Mouse (Mus musculus) liver, embryonic 14.5 days (tissue): Measurements from ENCODE around the gene Nr1h5. TPM values are rescaled to one million over a fixed set of nuclear protein-coding genes. Genes with fewer than 3 reads are reported as not detected.

Experiments
- ATAC-seq: fragments of 200-750 bp; cut with Nextera tagmentation; 2 replicates; pipeline ENCODE4 v1.8.0; 2017; ENCODE audit warnings: moderate number of reproducible peaks, mild to moderate bottlenecking, moderate library complexity; ENCODE audit not compliant: insufficient read depth
- DNase-seq, 3 experiments: peaks; one replicate each; pipeline ENCODE4 v3.0.0-alpha.2; 2012 to 2013; ENCODE audit warnings: low read depth in 3 of 3, low spot score in 3 of 3
- H3K27ac ChIP-seq: fragments of 300-500 bp; sonication (generic); 2 replicates; pipeline ENCODE4 v1.5.1; 2014; ENCODE audit warnings: moderate library complexity, mild to moderate bottlenecking, control low read depth, inconsistent platforms
- H3K27me3 ChIP-seq: fragments of 300-500 bp; sonication (generic); 2 replicates; pipeline ENCODE4 v1.6.1; 2014; ENCODE audit warnings: mild to moderate bottlenecking, low read length, moderate library complexity; ENCODE audit not compliant: control insufficient read depth, insufficient read depth
- H3K36me3 ChIP-seq: fragments of 300-500 bp; sonication (generic); replicated peaks from 2 replicates; pipeline ENCODE4 v1.6.1; 2014; ENCODE audit warnings: low read depth; ENCODE audit not compliant: control insufficient read depth, insufficient read depth
- H3K4me1 ChIP-seq, 2 experiments: fragments of 200-500 bp in 1 of 2; fragments of 300-500 bp in 1 of 2; sonication (generic) in 1 of 2; replicated peaks; 2 replicates each; pipeline ENCODE4 v1.6.1; 2012 to 2014; ENCODE audit warnings: antibody characterized with exemption in 1 of 2, inconsistent platforms in 1 of 2, low read length in 1 of 2; ENCODE audit not compliant: control insufficient read depth in 2 of 2, insufficient read depth in 2 of 2
- H3K4me2 ChIP-seq: fragments of 300-500 bp; sonication (generic); 2 replicates; pipeline ENCODE4 v1.6.1; 2014; ENCODE audit warnings: low read depth, mild to moderate bottlenecking, control low read depth, moderate library complexity
- H3K4me3 ChIP-seq, 2 experiments: fragments of 200-500 bp in 1 of 2; fragments of 300-500 bp in 1 of 2; sonication (generic) in 1 of 2; 2 replicates each; pipeline ENCODE4 v1.5.1; 2012 to 2014; ENCODE audit warnings: low read depth in 2 of 2, low read length in 2 of 2, mild to moderate bottlenecking in 2 of 2, control low read depth in 1 of 2, inconsistent platforms in 1 of 2, moderate library complexity in 1 of 2; ENCODE audit not compliant: insufficient read depth in 1 of 2
- H3K9ac ChIP-seq: fragments of 300-500 bp; sonication (generic); replicated peaks from 2 replicates; pipeline ENCODE4 v1.6.1; 2014; ENCODE audit warnings: mild to moderate bottlenecking, control low read depth, moderate library complexity
- H3K9me3 ChIP-seq: fragments of 300-500 bp; sonication (generic); 2 replicates; pipeline ENCODE4 v1.6.1; 2016; ENCODE audit warnings: low read length, mixed read lengths; ENCODE audit not compliant: control insufficient read depth
- CTCF ChIP-seq: IDR thresholded peaks from 2 replicates; pipeline ENCODE4 v1.5.1; 2016; ENCODE audit warnings: antibody characterized with exemption, low read depth, control low read depth
- EP300 ChIP-seq: IDR thresholded peaks from 2 replicates; pipeline ENCODE4 v1.6.1; 2016; ENCODE audit warnings: antibody characterized with exemption, low read depth
- WGBS: fragments of 180-500 bp; shearing (Covaris S2); extraction: QIAGEN DNeasy Blood & Tissue Kit; methylation state at CpG from one replicate; pipeline ENCODE4 v1.1.7; 2014; ENCODE audit not compliant: insufficient replicate concordance; 5-methylcytosine and 5-hydroxymethylcytosine counted together
- polyA plus RNA-seq, 2 experiments: library from polyadenylated mRNA; depleted of rRNA in 1 of 2; stranded (reverse) in 1 of 2; unstranded in 1 of 2; fragments of >200 nt; fragmentation: Nextera tagmentation in 1 of 2; extraction: Ambion mirVana in 1 of 2; gene quantifications; 2 replicates each; pipeline versions ENCODE4 v1.2.1 to v1.2.3; 2012 to 2014

Nr1h5 gene
- polyA plus RNA-seq, 2 experiments: 1.9 to 4.6 TPM

DNA sequence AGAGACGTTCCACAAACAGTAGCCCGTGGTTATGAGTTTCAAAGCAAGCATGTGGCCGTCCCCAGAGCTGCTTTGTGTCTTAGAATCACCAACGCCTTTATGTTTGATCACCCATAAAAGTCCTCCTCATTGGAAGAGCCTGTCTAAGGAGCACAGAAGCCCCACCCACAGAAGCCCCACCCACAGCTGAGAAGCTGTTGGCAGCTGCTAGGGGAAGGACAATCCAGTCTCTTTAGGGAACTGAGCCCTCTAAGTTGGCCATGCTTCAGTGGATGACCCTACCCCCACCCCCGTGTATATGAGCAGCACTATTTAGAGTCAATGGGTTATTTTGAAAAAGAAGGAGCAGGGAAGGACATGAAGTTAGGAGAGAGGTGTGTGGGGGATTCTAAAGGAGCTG, 17.1 kb downstream of the Nr1h5 start:
- Histone ChIP-seq H3K4me2 (no peak overlapping the region), H3K9me3 (no peaks in the 10 kb centered on the region), H3K9ac (no peak overlapping the region), H3K4me1 (no peaks in the 10 kb centered on the region), H3K27me3 (no peaks in the 10 kb centered on the region), H3K27ac (no peak overlapping the region), H3K36me3 (no peaks in the 10 kb centered on the region), H3K4me3 (no peak overlapping the region)
- DNase-seq (no peak), ATAC-seq (no peak)
- WGBS: 46% methylated on average over 5 of the region's 5 CpGs
- TF ChIP-seq EP300 (no peak), CTCF (no peak)

DNA sequence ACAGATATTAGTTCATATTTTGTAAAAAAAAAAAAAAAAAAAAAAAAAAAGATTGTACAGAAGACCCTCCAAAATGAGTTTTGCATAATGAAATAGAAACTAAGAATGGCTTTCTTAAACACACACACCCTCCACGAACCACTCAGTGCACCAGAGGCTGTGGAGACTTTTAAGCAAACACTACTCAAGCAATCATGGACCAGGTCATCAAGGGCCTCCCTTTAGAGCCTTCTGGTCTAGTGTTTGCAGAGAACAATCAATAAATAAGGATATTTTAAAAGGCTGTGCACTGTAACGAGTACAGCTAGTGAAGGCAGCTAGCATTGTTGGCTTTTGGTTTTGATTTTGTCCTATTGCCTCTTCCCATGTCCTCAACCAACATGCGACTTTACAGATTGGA, 17.6 kb downstream of the Nr1h5 start:
- H3K9me3 ChIP-seq: no peaks in the 10 kb centered on the region
- WGBS: 54% methylated on average over 3 of the region's 3 CpGs

DNA sequence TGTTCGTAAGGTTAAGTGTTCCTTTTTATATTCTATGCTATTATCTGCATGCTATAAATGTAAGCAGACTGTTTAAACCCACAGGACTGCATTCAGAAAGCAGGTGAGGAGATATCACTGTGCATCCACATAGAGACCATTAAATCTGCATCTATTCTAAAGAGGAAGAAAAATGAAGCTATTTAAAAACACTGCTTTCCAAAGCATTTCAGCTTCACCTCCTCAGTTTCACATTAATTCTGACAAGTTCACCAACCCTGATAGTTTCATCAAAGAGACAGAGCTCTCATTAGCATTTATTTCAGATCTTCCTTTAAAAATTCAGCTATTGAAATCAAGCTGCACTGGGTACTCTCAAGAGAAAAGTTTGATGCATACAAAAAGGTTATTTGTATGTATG, 25.8 kb downstream of the Nr1h5 start:
- TF ChIP-seq CTCF (no peak), EP300 (no peak)
- Histone ChIP-seq H3K4me3 (no peak overlapping the region), H3K4me1 (no peaks in the 10 kb centered on the region), H3K36me3 (no peaks in the 10 kb centered on the region), H3K9ac (no peak overlapping the region), H3K27me3 (no peaks in the 10 kb centered on the region), H3K27ac (no peak overlapping the region), H3K9me3 (no peaks in the 10 kb centered on the region), H3K4me2 (no peak overlapping the region)
- 83% methylated on average over 1 of the region's 1 CpGs for WGBS
- ATAC-seq (no peak), DNase-seq (no peak)

More for the DNA sequence above, 17.6 kb downstream of the Nr1h5 start:
- Histone ChIP-seq H3K4me2 (no peak overlapping the region), H3K36me3 (no peaks in the 10 kb centered on the region), H3K9ac (no peak overlapping the region), H3K4me1 (no peaks in the 10 kb centered on the region), H3K27ac (no peak overlapping the region), H3K4me3 (no peak overlapping the region), H3K27me3 (no peaks in the 10 kb centered on the region)
- TF ChIP-seq EP300 (no peak), CTCF (no peak)
- ATAC-seq: no peak
- no peak for DNase-seq

DNA sequence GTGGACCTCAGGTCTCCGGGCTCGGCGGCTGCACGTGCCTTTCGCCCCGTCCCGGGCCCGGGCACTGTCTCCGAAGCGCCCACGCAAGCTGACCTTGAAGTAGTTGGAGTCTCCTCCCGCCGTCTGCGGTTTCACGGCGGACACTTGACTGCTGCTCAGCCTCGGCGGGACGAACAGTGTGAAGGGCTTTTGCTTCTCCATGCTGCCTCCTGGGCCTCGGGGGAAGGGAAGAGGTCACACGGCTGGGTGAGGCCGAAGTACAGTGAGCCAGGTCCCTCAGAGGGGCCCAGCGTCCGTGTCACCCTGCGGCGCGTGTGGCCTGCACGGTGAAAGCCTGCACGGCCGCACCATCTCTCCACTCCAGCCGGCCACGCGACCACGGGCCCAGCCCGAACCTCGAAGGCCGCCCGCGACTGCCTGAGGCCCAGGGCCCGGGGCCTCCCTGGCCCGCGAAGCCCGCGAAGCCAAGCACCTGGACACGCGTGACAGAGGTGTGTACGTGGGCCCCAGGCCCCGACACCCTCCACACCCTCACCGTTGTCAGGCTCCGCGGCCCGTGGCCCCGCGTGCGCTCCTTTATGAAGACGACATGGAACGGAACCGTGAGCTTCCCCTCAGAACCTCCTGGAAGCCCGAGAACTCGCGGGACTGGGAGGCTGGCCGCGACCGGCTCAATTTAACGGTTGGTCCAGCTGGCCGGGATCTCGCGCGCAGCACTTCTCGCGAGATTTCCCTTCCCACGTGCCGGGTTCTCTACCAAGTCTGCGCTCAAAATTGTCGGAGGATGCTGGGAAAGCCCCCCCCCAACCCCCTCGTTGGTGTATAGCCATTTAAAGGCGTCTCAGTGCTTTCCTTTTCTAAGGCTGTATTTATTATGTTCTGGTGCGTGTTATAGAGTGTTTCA, 28.2 kb downstream of the Nr1h5 start, which contains the start of gene Sycp1:
Sycp1 (minus strand) TSS at position 650 of the 904 bp plus-strand sequence.
- ATAC-seq: no peak
- Histone ChIP-seq H3K4me3 (no peak within 1 kb of the TSS), H3K4me2 (no peak within 1 kb of the TSS), H3K27me3 (no peaks in the 10 kb centered on the region), H3K9ac (no peak within 1 kb of the TSS), H3K4me1 (no peaks in the 10 kb centered on the region), H3K9me3 (no peaks in the 10 kb centered on the region), H3K27ac (no peak within 1 kb of the TSS), H3K36me3 (no peaks in the 10 kb centered on the region)
- no peak for DNase-seq
- WGBS: 83% methylated on average over 78 of the region's 78 CpGs
- TF ChIP-seq CTCF (no peak), EP300 (no peak)

DNA sequence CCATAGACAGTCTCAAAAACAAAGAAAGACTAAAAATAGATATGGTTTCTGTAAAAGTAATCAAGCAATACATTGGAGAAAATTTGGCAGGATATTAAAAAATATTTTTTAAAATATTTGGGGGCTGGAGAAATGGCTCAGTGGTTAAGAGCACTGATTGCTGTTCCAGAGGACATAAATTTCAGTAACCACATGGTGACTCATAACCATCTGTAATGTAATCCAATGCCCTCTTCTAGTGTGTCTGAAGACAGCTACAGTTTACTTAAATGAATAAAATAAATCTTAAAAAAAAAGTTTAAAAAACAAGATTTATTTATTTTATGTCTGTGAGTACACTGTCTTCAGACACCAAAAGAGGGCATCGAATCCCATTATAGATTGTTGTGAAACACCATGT, 64.8 kb downstream of the Nr1h5 start:
- DNase-seq (no peak), ATAC-seq (no peak)
- Histone ChIP-seq H3K4me1 (no peaks in the 10 kb centered on the region), H3K4me3 (no peak overlapping the region), H3K4me2 (no peak overlapping the region), H3K9me3 (no peaks in the 10 kb centered on the region), H3K27me3 (no peaks in the 10 kb centered on the region), H3K36me3 (no peaks in the 10 kb centered on the region), H3K27ac (no peak overlapping the region), H3K9ac (no peak overlapping the region)
- WGBS: 77% methylated on average over 1 of the region's 1 CpGs
- TF ChIP-seq CTCF (no peak), EP300 (no peak)

Other genes starting within 250 kb of the Nr1h5 start
- gene Tspan2, start 229.6 kb downstream of the Nr1h5 start, polyA plus RNA-seq (2012; rRNA removed): 0.67 and 1.2 TPM in 2 replicates
- gene Tspan2, start 229.6 kb downstream of the Nr1h5 start, polyA plus RNA-seq (2014; fragmentation: Nextera tagmentation; extraction: Ambion mirVana): 1.7 and 2.2 TPM in 2 replicates
- not detected in 2 replicates for gene Tshb, start 181.4 kb downstream of the Nr1h5 start, polyA plus RNA-seq (2012; rRNA removed)
- not detected in 2 replicates for gene Tshb, start 181.4 kb downstream of the Nr1h5 start, polyA plus RNA-seq (2014; fragmentation: Nextera tagmentation; extraction: Ambion mirVana)
- gene Sycp1, start 28.0 kb downstream of the Nr1h5 start, polyA plus RNA-seq (2012; rRNA removed): 0.01 and 0.07 TPM in 2 replicates
- 0.18 TPM in 1 of 2 replicates, not detected in the other for gene Sycp1, start 28.0 kb downstream of the Nr1h5 start, polyA plus RNA-seq (2014; fragmentation: Nextera tagmentation; extraction: Ambion mirVana)
- 3.4 and 5.6 TPM in 2 replicates for gene Sike1, start 31.6 kb upstream of the Nr1h5 start, polyA plus RNA-seq (2012; rRNA removed)
- gene Sike1, start 31.6 kb upstream of the Nr1h5 start, polyA plus RNA-seq (2014; fragmentation: Nextera tagmentation; extraction: Ambion mirVana): 13.6 and 16.8 TPM in 2 replicates
- gene Csde1, start 56.3 kb upstream of the Nr1h5 start, polyA plus RNA-seq (2012; rRNA removed): 17.5 and 28.5 TPM in 2 replicates
- 116 and 122 TPM in 2 replicates for gene Csde1, start 56.3 kb upstream of the Nr1h5 start, polyA plus RNA-seq (2014; fragmentation: Nextera tagmentation; extraction: Ambion mirVana)
- gene Nras, start 94.2 kb upstream of the Nr1h5 start, polyA plus RNA-seq (2012; rRNA removed): 14.2 and 21.4 TPM in 2 replicates
- gene Nras, start 94.2 kb upstream of the Nr1h5 start, polyA plus RNA-seq (2014; fragmentation: Nextera tagmentation; extraction: Ambion mirVana): 43.2 TPM in 2 replicates
- 0.05 and 0.07 TPM in 2 replicates for gene Ampd1, start 109.9 kb upstream of the Nr1h5 start, polyA plus RNA-seq (2012; rRNA removed)
- gene Ampd1, start 109.9 kb upstream of the Nr1h5 start, polyA plus RNA-seq (2014; fragmentation: Nextera tagmentation; extraction: Ambion mirVana): 0.06 TPM in 1 of 2 replicates, not detected in the other
- 5.4 and 7.4 TPM in 2 replicates for gene Dennd2c, start 138.5 kb upstream of the Nr1h5 start, polyA plus RNA-seq (2012; rRNA removed)
- 6.6 and 6.9 TPM in 2 replicates for gene Dennd2c, start 138.5 kb upstream of the Nr1h5 start, polyA plus RNA-seq (2014; fragmentation: Nextera tagmentation; extraction: Ambion mirVana)
- gene Bcas2, start 207.5 kb upstream of the Nr1h5 start, polyA plus RNA-seq (2012; rRNA removed): 58.1 and 104 TPM in 2 replicates
- gene Bcas2, start 207.5 kb upstream of the Nr1h5 start, polyA plus RNA-seq (2014; fragmentation: Nextera tagmentation; extraction: Ambion mirVana): 135 and 152 TPM in 2 replicates